Mouse (Mus musculus) megakaryocyte-erythroid progenitor cell, adult 5-6 weeks (primary cell): Measurements from ENCODE around the gene Vmn1r3. TPM values are rescaled to one million over a fixed set of nuclear protein-coding genes. Genes with fewer than 3 reads are reported as not detected.
"Not testable (repeated sequence)": the region's sequence is repeated elsewhere in the genome, so short reads cannot be mapped to it uniquely, and the experiment has no call there.

Experiments
- ATAC-seq: replicated peaks from 2 replicates; pipeline ENCODE4 v1.8.0; 2016; ENCODE audit warnings: mild to moderate bottlenecking, inconsistent platforms; ENCODE audit not compliant: severe bottlenecking, poor library complexity, low FRiP score, low TSS enrichment
- total RNA-seq, 2 experiments: library from RNA; stranded (forward) in 1 of 2; stranded (reverse) in 1 of 2; fragments of 200-1000, 215-1000 nt in 1 of 2; fragments of >200 nt in 1 of 2; fragmentation: Nextera tagmentation in 1 of 2; gene quantifications; 2 replicates each; pipeline ENCODE4 v1.2.3; 2014 to 2017

Vmn1r3 gene
- total RNA-seq (2014; fragmentation: Nextera tagmentation) (not detected in 2 replicates), total RNA-seq (2017) (not detected in 2 replicates)

- ATAC-seq = not testable (repeated sequence)
Measured at GRCm38 (mm10) chr4:3185258-3185657, at the start of gene Vmn1r3. TSS of gene Vmn1r3 (minus strand) at chr4:3185358.

- no peak for ATAC-seq
Measured at GRCm38 (mm10) chr4:3232053-3232452, 46.9 kb upstream of the Vmn1r3 start.

- ATAC-seq = peak; percentile 91
Measured at GRCm38 (mm10) chr4:3230908-3231684, 45.9 kb upstream of the Vmn1r3 start.

GRCm38 (mm10) chr4:3229532-3229931 lies 44.4 kb upstream of the Vmn1r3 start:
- peak; percentile 33 for ATAC-seq

GRCm38 (mm10) chr4:3228476-3228875 lies 43.3 kb upstream of the Vmn1r3 start:
- no peak for ATAC-seq

GRCm38 (mm10) chr4:3227751-3228150 lies 42.6 kb upstream of the Vmn1r3 start:
- ATAC-seq = no peak

GRCm38 (mm10) chr4:3226488-3226887 lies 41.3 kb upstream of the Vmn1r3 start:
- no peak for ATAC-seq

- ATAC-seq = not testable (repeated sequence)
Measured at GRCm38 (mm10) chr4:3225416-3225815, 40.3 kb upstream of the Vmn1r3 start.

GRCm38 (mm10) chr4:3224848-3225247 lies 39.7 kb upstream of the Vmn1r3 start:
- not testable (repeated sequence) for ATAC-seq

GRCm38 (mm10) chr4:3223483-3224209 lies 38.5 kb upstream of the Vmn1r3 start:
- ATAC-seq = peak; percentile 46

- ATAC-seq = not testable (repeated sequence)
Measured at GRCm38 (mm10) chr4:3216382-3216781, 31.2 kb upstream of the Vmn1r3 start.

GRCm38 (mm10) chr4:3213349-3213748 lies 28.2 kb upstream of the Vmn1r3 start:
- ATAC-seq = not testable (repeated sequence)

- ATAC-seq = peak; percentile 100
Measured at GRCm38 (mm10) chr4:3209643-3210217, 24.6 kb upstream of the Vmn1r3 start.

- ATAC-seq = not testable (repeated sequence)
Measured at GRCm38 (mm10) chr4:3176746-3177490, 8.2 kb downstream of the Vmn1r3 start.

- ATAC-seq = not testable (repeated sequence)
Measured at GRCm38 (mm10) chr4:3176195-3176594, 9.0 kb downstream of the Vmn1r3 start.

GRCm38 (mm10) chr4:3175756-3176155 lies 9.4 kb downstream of the Vmn1r3 start:
- not testable (repeated sequence) for ATAC-seq

- ATAC-seq = not testable (repeated sequence)
Measured at GRCm38 (mm10) chr4:3174586-3174985, 10.6 kb downstream of the Vmn1r3 start.

GRCm38 (mm10) chr4:3167020-3167419 lies 18.1 kb downstream of the Vmn1r3 start, which contains the start of gene Vmn1r2:
TSS of gene Vmn1r2 (plus strand) at chr4:3167320.
- ATAC-seq = not testable (repeated sequence)

- peak; percentile 61; the same call in 1 of the 2 replicates for ATAC-seq
Measured at GRCm38 (mm10) chr4:3165046-3165445, 20.1 kb downstream of the Vmn1r3 start.
